Mouse (Mus musculus) liver, embryonic 14.5 days (tissue): ENCODE results near the gene Zbtb1.

Experiments used
- CTCF ChIP-seq: IDR thresholded peaks from 2 replicates; pipeline ENCODE4 v1.5.1; 2016; ENCODE audit warnings: antibody characterized with exemption, low read depth, control low read depth
- EP300 ChIP-seq: IDR thresholded peaks from 2 replicates; pipeline ENCODE4 v1.6.1; 2016; ENCODE audit warnings: antibody characterized with exemption, low read depth

DNA sequence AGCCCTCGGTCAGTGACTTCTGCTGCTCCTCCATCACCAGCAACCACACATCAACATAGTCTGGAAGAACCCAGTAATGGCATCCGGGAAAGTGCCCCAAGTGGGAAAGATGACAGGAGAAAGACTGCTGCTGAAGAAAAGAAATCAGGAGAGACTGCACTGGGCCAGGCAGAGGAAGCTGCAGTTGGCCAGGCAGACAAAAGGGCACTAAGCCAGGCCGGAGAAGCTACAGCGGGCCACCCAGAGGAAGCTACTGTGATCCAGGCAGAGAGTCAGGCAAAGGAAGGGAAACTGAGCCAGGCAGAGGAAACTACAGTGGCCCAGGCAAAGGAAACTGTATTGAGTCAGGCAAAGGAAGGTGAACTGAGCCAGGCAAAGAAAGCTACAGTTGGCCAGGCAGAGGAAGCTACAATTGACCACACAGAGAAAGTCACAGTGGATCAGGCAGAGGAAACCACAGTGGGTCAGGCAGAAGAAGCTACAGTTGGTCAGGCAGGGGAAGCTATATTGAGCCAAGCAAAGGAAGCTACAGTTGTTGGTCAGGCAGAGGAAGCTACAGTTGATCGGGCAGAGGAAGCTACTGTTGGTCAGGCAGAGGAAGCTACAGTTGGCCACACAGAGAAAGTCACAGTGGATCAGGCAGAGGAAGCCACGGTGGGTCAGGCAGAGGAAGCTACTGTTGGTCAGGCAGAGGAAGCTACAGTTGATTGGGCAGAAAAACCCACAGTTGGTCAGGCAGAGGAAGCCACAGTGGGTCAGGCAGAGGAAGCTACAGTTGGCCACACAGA lies 41.3 kb upstream of the Zbtb1 start:
- no peak for TF ChIP-seq CTCF
- TF ChIP-seq EP300: no peak
